Mouse (Mus musculus) gastrocnemius, adult 8-10 months (tissue): ENCODE results near the gene Creb5. TPM values are rescaled to one million over a fixed set of nuclear protein-coding genes. Genes with fewer than 3 reads are reported as not detected.

Experiments
- DNase-seq, 2 experiments: peaks; one replicate each; pipeline ENCODE4 v3.0.0; 2022; ENCODE audit warnings: low spot score in 2 of 2
- total RNA-seq, 4 experiments: library from RNA; stranded (reverse); gene quantifications; 2 replicates each; pipeline ENCODE4 v1.2.4; 2022

Creb5 gene
- total RNA-seq, 4 experiments from 2014 or later, result 3.0 to 3.6 (median 3.4) TPM

DNA sequence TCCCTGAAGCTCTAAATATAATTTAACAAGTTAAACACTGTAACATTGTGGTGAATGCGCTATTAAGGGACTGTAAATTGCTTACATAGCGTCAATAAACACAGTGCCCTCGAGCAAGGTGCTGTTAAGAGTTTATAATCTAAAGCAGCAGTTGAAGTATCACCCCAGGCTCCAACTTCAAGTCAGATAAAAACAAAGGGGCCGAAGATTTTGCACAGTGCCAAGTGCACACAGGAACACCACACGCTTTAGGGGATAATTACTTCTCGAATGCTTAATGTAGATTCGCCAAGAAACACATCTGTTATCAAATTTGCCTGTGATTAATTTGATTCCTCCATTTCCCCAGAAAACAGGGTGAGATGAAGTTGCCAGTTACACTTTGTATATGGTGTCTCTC lies 142.3 kb downstream of the Creb5 start:
- no peak for DNase-seq

DNA sequence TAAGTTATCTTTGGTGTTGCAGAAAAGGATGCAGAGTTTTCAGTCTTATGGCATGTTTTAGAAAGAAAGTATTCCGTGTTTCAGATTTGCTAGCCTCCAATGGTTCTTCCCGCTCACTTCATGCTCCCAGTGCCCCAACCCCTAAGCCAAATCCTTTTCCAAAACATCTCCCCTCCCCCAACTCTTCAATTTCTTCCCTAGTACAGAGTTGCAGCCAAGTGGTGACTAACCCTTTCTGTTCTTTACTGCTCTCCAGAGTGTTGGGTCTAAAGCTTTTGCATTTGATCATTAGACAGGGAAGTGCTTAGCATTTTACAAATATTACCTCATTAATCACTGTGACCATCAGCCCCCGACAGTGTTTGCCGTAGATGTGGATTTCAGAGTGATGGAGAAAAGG lies 142.8 kb downstream of the Creb5 start:
- DNase-seq, result no peak

DNA sequence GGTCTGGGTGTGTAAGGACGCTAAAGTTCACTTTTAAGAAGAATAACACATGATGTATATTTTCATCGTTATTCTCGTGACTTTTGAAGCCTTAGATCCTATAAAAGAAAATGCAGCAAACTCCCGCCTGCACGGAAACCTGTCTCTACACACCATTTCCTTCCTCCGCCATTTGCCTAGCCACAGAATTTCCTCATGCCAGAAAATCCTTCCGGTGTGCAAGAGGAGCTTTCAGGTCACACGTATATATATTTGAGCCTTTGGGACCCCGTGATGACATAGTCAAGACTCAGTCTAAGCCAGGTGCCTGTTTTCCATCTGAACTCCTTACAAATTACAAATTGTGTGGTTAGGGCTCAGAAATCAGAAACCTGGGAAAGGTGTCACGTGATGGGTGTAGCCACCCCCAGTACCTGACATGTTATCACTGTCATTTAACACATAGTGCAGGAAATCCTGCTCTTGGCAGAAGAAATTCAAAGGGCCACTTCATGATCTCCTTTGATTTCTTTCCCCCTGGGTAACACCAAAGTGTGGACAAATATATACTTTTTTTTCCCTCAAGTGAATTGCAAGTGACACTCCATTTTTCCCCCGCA lies 158.9 kb downstream of the Creb5 start:
- DNase-seq, result no peak

DNA sequence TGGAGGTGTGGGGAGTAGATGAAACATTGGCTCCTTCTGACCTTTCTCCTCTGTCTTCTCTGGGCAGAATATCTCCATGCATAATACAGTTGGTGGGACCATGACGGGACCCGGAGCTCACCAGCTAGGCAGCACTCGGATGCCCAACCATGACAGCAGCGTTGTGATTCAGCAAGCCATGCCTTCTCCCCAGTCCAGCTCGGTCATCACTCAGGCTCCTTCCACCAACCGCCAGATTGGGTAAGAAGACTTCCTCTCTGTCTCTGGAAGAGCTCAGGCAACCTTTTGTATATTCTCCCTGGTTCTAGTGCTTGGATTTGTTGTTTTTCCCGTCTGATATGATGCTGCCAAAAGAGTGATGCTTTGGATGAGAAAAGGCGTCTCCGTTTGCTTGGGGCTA lies 160.4 kb downstream of the Creb5 start:
- DNase-seq, result no peak

DNA sequence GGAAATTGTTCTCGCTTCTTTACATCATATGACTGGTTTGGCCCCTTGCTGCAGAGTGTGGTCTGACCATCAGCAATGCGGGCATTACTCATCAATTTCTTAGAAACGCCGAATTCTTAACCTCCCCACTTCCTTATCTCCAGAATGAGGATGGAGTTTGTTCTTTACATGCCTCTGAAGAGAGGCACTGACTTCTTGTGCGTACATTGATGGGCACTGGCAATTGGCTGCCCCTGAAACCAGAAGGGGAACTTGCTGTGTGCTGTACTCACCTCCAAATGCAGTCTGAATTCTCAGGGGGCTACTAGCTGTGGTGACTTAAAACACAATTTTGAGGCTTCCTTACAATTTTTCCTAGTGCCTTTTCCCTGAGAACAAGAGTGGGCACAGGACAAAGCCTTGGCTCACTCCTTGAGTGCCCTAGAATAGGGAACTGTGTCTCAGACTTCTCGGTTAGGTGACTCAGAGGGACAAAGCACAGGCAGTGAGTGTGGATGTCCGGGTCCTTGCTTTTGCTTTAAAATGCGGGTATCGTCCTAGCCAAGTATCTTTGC lies 161.3 kb downstream of the Creb5 start:
- no peak for DNase-seq

DNA sequence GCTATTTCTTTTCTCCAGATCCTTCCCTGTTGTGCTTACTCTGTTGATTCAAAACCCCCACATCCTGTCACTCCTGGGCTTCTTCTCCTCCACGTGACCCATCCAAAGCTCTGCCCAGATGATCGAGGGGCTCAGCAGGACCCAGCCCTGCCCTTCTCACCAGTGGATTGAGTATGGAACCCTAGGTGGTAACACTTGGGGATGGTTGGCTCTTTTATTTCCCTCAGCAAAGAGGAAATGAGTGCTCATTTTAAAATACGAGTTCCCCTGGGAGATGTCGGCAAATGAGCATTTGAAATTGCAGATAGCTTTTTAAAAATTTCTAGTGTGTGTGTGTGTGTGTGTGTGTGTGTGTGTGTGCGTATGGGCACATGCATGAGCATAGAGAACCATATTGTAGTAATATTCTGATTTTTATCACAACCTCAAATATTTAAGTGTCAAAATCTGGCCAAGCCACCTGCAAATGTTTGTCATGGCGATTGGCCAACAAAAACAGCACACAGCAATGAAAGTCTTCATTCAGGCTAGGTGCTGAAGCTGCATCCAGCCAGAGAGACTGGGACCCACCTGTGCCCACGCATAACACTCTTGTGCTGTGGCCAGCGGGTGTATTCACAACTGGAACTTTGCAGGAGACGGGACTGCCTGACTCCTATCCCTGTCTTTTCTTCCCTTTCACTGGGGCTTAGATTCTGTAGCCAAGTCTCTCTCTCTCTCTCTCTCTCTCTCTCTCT lies 162.5 kb downstream of the Creb5 start:
- DNase-seq, result no peak

DNA sequence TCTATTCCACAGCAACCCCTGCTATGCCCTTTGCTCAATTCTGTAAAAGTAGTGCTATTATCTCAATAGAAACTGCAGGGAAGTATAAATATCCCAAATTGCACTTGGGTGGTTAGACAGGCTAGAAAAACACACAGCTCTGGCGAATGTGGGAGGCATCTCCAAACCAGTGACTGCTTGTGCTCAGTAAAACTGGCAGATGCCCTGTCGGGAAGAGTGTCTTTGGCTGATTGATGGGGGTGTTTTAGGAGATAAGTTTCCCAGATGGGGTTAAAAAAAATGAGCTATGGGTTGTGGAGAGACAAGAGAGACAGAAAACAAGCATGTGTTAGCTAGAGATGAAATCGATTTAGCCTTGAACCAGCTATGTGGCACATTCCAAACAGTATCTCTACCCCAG lies 163.4 kb downstream of the Creb5 start:
- DNase-seq, result no peak

DNA sequence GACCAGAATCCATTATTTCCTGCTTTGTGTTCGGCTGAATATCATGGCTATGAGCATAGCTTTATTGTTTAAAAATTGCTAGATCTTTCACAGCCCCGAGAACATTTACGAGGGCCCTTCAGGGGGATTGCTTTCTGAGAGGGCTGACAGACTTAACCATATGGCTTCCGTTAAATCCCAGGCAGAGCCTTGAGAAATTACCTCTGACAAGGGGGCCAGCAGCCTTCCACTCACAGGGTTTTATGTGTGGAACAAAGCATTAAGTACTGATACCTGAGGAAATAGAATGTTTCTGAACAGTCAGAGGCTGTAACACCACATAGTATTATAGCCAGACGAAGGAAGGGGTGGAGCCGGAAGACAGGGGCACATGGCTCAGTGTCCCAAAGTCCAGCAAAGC lies 165.2 kb downstream of the Creb5 start:
- no peak for DNase-seq

DNA sequence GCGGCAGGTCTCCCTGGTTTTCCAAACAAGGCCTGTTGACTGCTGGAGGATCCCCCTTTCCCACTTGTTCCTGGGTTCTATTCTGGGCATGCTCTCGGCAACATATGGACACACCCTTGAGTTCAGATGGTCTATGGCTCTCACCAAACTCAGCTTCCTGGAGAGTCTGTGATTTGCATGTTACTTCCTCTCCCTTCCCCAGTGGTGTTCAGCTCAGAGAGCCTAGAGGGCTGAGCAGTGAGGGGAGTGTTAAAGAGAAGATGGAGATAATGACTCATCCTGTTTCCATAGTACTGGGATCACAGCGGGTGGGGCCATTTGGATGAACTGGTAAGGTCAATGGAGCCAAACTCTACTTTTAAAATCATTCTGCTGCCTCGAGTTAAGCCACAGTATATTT lies 168.4 kb downstream of the Creb5 start:
- no peak for DNase-seq

DNA sequence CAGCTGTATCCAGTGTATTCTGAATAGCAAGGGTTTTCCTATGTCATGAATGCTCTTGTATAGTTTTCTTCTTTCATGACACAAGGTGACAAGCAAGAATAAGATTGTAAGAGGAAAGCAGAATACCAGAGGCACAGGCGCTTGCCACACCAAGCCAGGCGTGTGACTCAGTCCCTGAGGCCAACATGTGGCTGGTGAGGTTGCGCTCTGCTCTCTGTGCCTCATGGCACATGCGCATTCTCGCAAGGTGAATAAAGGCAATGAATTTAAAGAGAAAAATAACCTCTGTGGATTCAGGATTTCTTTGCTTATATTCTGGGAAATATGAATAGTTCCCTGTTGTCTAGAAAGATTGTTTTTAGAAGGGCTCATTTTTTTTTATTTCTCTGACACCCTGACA lies 169.0 kb downstream of the Creb5 start:
- DNase-seq, result no peak

DNA sequence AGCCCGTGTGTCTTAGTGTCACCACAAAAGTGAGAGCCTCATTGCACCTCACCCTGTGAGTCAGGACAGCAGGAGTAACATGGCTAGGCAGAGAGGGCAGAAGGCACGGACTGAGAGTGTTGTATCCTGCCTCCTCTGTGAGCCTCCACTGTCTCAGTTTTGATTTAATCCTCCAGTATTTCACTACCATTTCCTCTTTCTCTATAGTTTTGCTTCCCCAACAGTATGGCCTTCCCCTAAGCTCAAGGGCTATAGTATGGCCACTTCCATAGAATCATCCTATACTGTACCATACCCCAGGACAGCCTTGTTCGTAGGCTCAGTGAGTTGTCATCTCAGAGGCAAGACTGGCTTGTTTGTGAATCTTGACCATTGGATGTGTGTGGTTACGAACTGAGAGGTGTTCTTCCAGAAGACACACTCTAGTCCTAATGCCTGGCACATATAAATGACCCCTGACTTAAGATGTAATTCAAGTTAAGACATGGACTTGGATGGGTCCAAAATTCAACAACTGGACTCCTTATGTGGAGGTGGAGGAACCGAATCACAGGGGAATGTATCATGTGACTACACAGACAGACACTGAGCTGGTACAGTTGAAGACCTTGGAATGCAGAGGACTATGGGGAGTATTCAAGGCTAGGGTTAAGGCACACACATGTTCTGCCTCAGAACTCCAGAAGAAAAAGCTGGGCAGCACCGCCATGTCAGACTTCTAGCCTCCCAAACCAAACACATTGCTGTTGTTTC lies 173.1 kb downstream of the Creb5 start:
- no peak for DNase-seq

DNA sequence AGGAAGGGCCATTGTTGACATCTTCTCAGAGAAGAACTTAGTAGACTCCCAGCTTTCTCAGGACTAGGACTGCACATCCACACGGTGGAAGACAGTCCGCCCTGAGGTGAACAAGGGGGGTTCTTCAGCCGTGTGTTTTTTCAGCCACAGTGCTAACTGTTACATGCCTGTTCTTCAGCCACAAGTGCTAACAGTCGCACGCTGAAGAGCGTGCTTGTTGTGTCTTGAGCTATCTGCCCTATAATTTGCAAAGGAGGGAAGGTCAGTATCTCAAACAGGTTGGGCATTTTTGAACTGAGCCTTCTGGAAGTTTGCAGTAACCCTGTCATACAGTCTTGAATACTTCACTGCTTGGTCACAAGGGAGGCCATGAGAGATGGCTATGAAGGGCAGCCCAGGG lies 174.0 kb downstream of the Creb5 start:
- DNase-seq, result no peak

DNA sequence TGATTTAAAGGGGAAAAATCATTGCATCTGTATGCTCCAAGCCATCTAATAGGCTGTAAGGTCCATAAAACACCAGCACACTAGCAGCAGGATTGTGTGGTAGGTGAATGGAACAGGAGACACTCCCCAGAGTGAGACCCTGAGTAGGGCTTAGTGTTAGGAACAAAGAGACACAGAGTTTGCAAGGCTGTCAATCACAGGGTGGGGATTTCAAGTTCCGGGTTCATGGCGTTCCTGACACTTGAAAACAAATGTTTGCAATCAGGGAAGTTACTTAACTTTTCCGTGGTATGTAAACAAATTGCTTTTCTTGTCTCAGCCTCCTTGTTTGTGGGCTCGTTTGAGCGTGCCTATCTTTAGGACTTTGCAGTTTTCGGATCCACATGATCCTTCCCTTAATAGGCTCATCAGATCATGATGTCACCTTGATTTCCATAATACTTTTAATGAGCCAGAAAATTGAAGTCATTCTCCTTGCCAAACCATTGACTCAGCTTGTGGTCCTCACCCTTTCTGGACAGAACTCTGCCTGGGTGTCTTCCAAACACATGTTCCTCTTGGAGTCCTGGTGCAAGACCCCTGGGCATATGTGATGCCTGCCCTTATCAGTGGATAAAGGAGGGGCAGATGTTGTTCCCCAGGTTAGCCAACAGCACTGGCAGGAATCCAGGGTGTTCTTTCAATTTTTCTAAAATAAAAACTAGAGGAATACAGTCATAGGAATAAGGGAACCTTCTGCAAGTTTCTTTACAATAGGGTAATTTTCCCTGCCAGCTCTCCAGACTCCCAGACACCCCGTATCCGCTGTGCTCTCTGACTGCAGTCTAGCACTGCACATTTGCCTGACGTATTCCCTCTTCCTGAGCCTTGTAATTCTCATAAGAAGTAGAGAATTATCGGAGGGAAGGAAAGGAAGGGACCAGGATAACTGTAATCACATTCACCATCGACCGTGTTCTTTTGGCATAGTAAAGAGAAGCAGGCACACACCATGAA lies 175.0 kb downstream of the Creb5 start:
- DNase-seq, result no peak

DNA sequence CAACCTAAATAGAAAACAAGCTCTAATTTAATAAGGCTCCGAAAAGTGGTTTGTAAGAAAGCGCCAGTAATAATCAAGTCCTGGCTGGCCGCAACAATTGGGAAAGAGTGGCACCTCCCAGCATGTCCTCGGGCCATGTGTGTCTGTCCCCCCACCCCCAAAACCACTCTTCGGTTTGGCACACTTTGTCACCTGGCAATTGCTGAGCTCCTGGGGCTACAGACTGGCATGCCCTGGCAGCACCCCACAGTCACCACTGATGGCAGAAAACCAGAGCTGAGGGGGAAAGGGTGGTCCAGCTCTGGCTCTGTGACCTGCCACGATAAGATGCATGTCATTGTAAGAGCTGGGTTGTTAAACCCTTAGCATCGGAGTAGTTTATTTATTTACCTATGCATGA lies 175.7 kb downstream of the Creb5 start:
- no peak for DNase-seq

DNA sequence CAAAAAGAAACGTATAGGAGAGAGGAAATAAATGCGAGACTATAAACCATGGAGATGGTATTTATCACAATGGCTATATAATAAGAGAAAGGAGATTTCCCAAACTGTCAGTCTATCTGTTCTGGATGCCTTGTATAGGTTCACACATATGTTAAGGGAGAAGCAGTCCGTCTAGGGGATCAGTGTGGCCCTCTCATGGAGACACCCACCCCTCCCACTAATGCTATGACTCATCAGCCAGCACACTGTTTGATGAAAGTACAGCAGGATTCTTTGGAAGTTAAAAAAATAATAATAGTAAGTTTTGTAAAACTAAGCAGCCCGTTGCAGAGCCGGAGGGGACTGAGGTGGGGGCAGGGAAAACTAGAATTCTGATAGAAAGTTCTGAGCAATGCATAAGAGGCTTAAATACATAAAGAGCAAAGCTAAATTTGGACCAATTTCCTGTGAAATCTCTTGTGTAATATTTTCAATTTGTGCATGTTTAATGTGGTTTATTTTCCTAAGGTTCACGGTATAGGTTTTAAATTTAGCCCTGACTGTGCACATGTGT lies 176.3 kb downstream of the Creb5 start:
- no peak for DNase-seq

DNA sequence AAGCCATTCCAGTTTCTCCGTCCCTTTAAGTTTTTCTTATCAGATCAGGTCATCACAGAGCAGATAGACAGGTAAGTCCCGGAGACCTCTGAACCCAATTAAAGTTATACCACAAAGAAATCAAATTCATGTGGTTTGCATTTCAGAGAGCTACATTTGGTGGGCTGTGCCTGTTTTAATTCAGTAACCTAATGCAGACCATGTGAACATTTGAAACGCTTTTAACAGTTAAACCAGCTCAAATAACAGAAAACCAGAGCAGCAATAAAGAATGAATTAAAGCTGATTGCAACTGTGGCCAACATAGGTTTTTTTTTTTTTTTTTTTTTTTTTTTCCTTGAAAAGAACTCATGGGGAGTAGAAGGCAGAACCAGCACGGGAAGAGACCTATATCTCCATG lies 182.1 kb downstream of the Creb5 start:
- no peak for DNase-seq

DNA sequence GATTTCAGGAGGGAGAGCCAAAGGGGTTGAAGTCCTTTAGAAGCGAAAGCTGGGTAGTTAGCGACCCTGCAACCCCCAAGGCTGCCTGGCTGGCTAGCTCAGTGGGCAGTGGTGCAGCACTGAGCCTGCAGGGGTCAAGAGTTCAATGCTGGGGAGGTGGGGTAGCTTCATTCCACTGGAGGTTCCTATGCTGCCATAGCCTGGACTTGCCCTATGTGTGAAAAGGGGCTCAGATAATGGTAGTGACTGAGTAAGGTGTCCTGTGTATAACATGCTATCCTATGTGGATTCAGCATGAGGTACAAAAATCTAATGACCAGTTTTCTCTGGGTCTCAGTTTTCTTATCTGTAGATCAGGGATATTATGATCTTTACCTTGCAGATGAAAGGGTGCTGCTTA lies 182.6 kb downstream of the Creb5 start:
- no peak for DNase-seq

DNA sequence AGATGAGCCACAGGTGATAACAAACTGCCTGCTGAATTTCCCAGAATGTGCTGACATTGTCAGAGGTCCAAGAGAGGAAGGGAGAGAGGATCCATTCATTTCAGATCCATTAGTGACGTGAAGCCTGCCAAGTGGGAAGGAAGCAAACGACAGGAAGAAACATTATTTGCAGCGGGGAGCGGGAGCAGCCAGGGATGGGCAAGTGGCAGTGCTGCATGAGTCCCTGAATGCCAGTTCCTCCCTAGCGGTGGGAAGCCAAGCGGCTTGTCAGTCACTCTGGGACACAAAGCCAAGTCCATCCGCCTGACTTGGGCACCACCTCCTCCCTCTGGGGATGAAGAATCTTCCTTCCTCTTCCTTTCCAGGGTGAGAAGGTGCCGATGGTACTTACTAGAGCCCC lies 183.5 kb downstream of the Creb5 start:
- no peak for DNase-seq

DNA sequence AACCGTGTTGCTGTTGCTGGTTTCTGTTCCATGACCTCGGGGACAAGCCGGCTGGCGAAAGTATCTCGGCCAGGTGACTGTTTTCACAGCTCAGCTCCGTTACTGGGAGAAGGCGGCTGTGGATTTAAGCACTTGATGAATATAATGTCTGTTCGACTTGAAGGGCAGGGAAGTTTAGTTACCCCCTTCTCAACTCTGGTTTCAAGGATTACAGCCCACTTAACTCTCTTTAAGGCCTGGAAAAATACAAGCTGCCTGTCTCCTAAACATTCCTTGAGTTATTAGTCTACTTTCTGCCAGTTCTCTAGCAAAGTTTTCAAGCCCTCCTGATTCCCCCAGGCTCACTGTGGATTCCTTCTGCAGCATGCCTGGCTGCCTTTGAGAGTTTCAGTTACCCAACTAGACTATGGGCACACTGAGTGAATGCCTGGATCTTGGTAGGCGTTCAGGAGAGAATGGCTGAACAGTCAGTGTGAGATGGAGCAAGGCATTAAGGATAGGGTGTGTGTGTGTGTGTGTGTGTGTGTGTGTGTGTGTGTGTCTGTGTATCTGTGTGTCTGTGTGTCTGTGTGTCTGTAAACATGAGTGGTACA lies 184.0 kb downstream of the Creb5 start:
- no peak for DNase-seq

DNA sequence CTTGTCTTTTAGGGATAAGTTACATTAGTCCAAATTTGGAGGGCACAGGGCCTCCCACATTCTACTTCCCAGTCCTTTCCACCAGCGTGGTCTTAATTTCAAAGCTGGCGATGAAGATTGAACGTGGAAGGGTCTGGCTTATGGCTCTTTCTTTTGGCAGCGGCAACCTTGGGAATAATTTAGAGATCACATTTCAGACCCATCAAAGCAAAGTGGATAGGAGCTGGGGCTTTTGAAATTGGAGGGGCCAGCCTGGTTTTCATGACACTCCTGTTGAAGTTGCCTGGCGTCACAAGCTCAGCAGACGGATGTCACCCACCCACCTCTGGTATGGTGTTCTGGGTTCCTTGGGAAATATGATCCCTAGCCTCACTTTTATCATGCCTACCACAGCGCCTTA lies 185.7 kb downstream of the Creb5 start:
- DNase-seq, result no peak

DNA sequence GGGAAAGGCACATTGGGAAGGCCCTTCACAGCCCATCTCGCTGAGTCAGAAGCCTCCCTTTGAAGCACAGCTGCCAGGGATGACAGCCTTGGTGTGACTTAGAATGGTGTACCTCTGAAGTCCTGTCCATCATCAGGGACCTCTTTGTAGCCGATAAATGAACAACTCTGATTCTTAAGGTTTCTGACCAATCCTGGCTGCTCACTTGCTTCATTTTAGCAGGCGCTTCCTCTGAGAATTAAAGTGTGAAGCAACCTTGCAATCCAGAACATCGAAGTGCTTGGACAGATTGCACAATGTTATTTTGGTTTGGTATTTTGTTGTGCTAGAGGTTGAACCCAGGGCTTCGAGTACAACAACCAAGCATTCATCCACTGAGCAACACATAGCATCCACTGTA lies 190.4 kb downstream of the Creb5 start:
- DNase-seq, result no peak
